Mouse (Mus musculus): ENCODE results near the gene Gng3. TPM values are rescaled to one million over a fixed set of nuclear protein-coding genes. Genes with fewer than 3 reads are reported as not detected.

Gng3 gene
- polyA plus RNA-seq (2012; rRNA removed) = 0.15 TPM in 1 of 2 replicates, not detected in the other

DNA sequence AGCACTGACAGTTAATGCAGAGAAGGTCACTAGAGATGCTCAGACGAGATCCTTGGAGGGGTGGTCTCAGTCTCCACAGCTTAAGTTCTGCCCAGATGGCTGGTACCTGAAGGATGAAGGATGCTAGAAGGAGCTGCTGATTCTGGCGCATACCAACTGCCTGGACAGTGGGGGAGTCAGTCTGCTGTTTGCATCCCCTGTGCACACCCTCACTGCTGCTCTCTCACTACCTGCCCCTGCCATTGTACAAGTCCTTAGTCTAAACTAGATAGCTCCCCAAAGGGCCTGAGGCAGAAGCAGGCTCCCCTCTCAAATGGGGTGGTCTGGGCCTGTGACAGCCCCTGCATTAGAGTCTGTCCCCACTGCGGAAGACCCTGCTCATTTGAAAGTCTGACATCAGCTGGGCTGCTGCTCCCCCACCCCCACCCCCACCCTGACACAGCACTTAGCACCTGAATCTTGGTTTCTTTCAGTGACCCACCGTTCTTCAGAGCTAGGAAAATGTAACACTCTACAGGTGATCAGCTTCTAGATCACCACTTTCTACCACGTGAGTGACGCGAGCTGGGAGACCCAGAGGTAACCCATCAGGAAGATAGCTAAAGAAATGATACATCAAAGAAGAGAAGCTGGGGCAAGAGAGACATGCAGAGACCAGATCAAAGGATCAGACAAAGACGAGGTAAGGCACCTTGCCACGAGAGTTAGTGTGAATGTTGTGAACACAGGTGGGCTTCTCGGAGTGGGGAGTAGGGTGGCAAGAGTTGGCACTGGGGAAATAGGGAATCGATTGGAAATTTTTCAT is at the start of gene Gng3:
Gng3 (minus strand) TSS at position 92 of the 805 bp plus-strand sequence.
- H3K4me3 ChIP-seq (ENCODE audit: control insufficient read depth, insufficient read depth, low read length) = peak within 1 kb of the TSS; percentile 86
- H3K36me3 ChIP-seq (ENCODE audit: control insufficient read depth, insufficient read depth, low read length) = peaks cover 5% of the 10 kb centered on the region
- H3K27ac ChIP-seq (ENCODE audit: control insufficient read depth, insufficient read depth, low read length) = no peak within 1 kb of the TSS
- WGBS = 64% methylated on average over 11 of the region's 11 CpGs
- H3K4me1 ChIP-seq (replicated peaks; ENCODE audit: control insufficient read depth, insufficient read depth, low read length) = peaks cover 33% of the 10 kb centered on the region
- DNase-seq = no peak
- H3K27me3 ChIP-seq (ENCODE audit: control insufficient read depth, insufficient read depth, low read length) = no peaks in the 10 kb centered on the region
- TF ChIP-seq POLR2A (IDR thresholded peaks at IDR 0.05; ENCODE audit: control insufficient read depth, extremely low read depth, insufficient read depth, low read length, poor library complexity) (no peak), CTCF (IDR thresholded peaks at IDR 0.05; ENCODE audit: borderline replicate concordance, control insufficient read depth, extremely low read depth, insufficient read depth, low read length, poor library complexity) (no peak)

- Histone ChIP-seq H3K4me3 (ENCODE audit: control insufficient read depth, insufficient read depth, low read length) (peak overlapping the region; percentile 81), H3K27me3 (ENCODE audit: control insufficient read depth, insufficient read depth, low read length) (no peaks in the 10 kb centered on the region), H3K27ac (ENCODE audit: control insufficient read depth, insufficient read depth, low read length) (no peak overlapping the region), H3K4me1 (replicated peaks; ENCODE audit: control insufficient read depth, insufficient read depth, low read length) (peaks cover 8% of the 10 kb centered on the region), H3K36me3 (ENCODE audit: control insufficient read depth, insufficient read depth, low read length) (peaks cover 6% of the 10 kb centered on the region)
- WGBS = 29% methylated on average over 19 of the region's 19 CpGs
- TF ChIP-seq CTCF (IDR thresholded peaks at IDR 0.05; ENCODE audit: borderline replicate concordance, control insufficient read depth, extremely low read depth, insufficient read depth, low read length, poor library complexity) (no peak), POLR2A (IDR thresholded peaks at IDR 0.05; ENCODE audit: control insufficient read depth, extremely low read depth, insufficient read depth, low read length, poor library complexity) (no peak)
- DNase-seq = no peak
These were observed 48.8 kb upstream of the Gng3 start for GRCm38 (mm10) chr19:8887585-8888463.

- TF ChIP-seq CTCF (IDR thresholded peaks at IDR 0.05; ENCODE audit: borderline replicate concordance, control insufficient read depth, extremely low read depth, insufficient read depth, low read length, poor library complexity) (no peak), POLR2A (IDR thresholded peaks at IDR 0.05; ENCODE audit: control insufficient read depth, extremely low read depth, insufficient read depth, low read length, poor library complexity) (no peak)
- Histone ChIP-seq H3K27me3 (ENCODE audit: control insufficient read depth, insufficient read depth, low read length) (no peaks in the 10 kb centered on the region), H3K36me3 (ENCODE audit: control insufficient read depth, insufficient read depth, low read length) (peaks cover 6% of the 10 kb centered on the region), H3K4me1 (replicated peaks; ENCODE audit: control insufficient read depth, insufficient read depth, low read length) (peaks cover 8% of the 10 kb centered on the region), H3K27ac (ENCODE audit: control insufficient read depth, insufficient read depth, low read length) (no peak overlapping the region), H3K4me3 (ENCODE audit: control insufficient read depth, insufficient read depth, low read length) (no peak overlapping the region)
- no peak for DNase-seq
- 88% methylated on average over 1 of the region's 1 CpGs for WGBS
These were observed 48.1 kb upstream of the Gng3 start for GRCm38 (mm10) chr19:8886916-8887584.

DNA sequence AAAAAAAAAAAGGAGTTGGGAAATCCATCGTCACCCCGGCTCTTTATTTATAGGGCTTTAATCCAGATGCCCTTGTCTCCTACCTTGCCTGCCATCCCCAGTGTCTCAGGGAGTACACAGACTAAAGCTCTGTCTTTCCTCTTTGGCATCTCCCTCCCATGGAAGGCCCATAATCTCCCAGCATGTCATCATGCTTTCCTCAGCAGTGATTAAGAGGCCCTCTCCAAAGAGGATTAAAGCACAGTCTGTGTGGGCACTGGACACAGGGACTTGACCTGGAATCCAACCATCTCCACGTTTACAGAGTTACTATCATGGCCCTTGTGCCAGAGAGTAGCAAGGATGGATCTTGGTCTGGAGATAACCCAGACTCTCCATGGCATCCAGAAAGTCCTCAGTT is 44.6 kb upstream of the Gng3 start, which contains the start of the genes Lbhd1 and Gm49403:
Lbhd1 (plus strand) TSS at position 117 of the 400 bp plus-strand sequence.
Gm49403 (plus strand) TSS at position 315 of the 400 bp plus-strand sequence.
- TF ChIP-seq POLR2A (IDR thresholded peaks at IDR 0.05; ENCODE audit: control insufficient read depth, extremely low read depth, insufficient read depth, low read length, poor library complexity) (no peak), CTCF (IDR thresholded peaks at IDR 0.05; ENCODE audit: borderline replicate concordance, control insufficient read depth, extremely low read depth, insufficient read depth, low read length, poor library complexity) (no peak)
- H3K27ac ChIP-seq (ENCODE audit: control insufficient read depth, insufficient read depth, low read length) = no peak within 1 kb of the TSS
- no peaks in the 10 kb centered on the region for H3K27me3 ChIP-seq (ENCODE audit: control insufficient read depth, insufficient read depth, low read length)
- DNase-seq = no peak
- no peak within 1 kb of the TSS for H3K4me3 ChIP-seq (ENCODE audit: control insufficient read depth, insufficient read depth, low read length)
- H3K4me1 ChIP-seq (replicated peaks; ENCODE audit: control insufficient read depth, insufficient read depth, low read length) = peaks cover 10% of the 10 kb centered on the region
- no peaks in the 10 kb centered on the region for H3K36me3 ChIP-seq (ENCODE audit: control insufficient read depth, insufficient read depth, low read length)
- 78% methylated on average over 3 of the region's 3 CpGs for WGBS

DNA sequence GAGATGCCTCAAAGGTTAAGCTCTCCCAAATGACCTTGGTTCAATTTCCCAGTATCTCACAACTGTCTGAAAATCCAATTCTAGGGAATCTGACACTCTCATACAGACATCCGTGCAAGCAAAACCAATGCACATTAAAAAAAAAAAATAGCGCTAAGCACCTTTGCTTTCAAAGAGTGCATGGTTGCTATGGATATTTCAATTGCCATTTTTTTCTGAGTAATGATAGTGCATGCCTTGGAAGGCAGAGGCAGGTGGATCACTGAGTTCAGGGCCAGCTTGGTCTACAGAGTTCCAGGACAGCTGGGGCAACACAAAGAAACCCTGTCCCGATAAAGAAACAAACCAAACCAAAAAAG is 42.0 kb upstream of the Gng3 start:
- Histone ChIP-seq H3K27me3 (ENCODE audit: control insufficient read depth, insufficient read depth, low read length) (no peaks in the 10 kb centered on the region), H3K4me1 (replicated peaks; ENCODE audit: control insufficient read depth, insufficient read depth, low read length) (peaks cover 5% of the 10 kb centered on the region), H3K27ac (ENCODE audit: control insufficient read depth, insufficient read depth, low read length) (no peak overlapping the region), H3K4me3 (ENCODE audit: control insufficient read depth, insufficient read depth, low read length) (no peak overlapping the region), H3K36me3 (ENCODE audit: control insufficient read depth, insufficient read depth, low read length) (no peaks in the 10 kb centered on the region)
- 2% methylated on average over 3 of the region's 3 CpGs for WGBS
- TF ChIP-seq CTCF (IDR thresholded peaks at IDR 0.05; ENCODE audit: borderline replicate concordance, control insufficient read depth, extremely low read depth, insufficient read depth, low read length, poor library complexity) (no peak), POLR2A (IDR thresholded peaks at IDR 0.05; ENCODE audit: control insufficient read depth, extremely low read depth, insufficient read depth, low read length, poor library complexity) (no peak)
- DNase-seq = no peak

Measured in thymus, adult 2 months (tissue).